Mouse (Mus musculus) forebrain, embryonic 12.5 days (tissue): ENCODE results near the gene 1700019D03Rik. TPM values are rescaled to one million over a fixed set of nuclear protein-coding genes. Genes with fewer than 3 reads are reported as not detected.

Experiments used
- ATAC-seq: fragments of 200-750 bp; cut with Nextera tagmentation; 2 replicates; pipeline ENCODE4 v1.8.0; 2017; ENCODE audit warnings: moderate TSS enrichment; ENCODE audit not compliant: low FRiP score
- H3K27ac ChIP-seq: fragments of 300-500 bp; sonication (generic); 2 replicates; pipeline ENCODE4 v1.5.1; 2016; ENCODE audit warnings: mild to moderate bottlenecking
- H3K27me3 ChIP-seq: fragments of 300-500 bp; sonication (generic); 2 replicates; pipeline ENCODE4 v1.6.1; 2016; ENCODE audit warnings: mild to moderate bottlenecking
- H3K36me3 ChIP-seq: fragments of 300-500 bp; sonication (generic); replicated peaks from 2 replicates; pipeline ENCODE4 v1.6.1; 2016; ENCODE audit warnings: mild to moderate bottlenecking
- H3K4me1 ChIP-seq: fragments of 300-500 bp; sonication (generic); 2 replicates; pipeline ENCODE4 v1.6.1; 2016
- H3K4me2 ChIP-seq: fragments of 300-500 bp; sonication (generic); 2 replicates; pipeline ENCODE4 v1.6.1; 2016; ENCODE audit warnings: mild to moderate bottlenecking, moderate library complexity
- H3K4me3 ChIP-seq: fragments of 300-500 bp; sonication (generic); replicated peaks from 2 replicates; pipeline ENCODE4 v1.5.1; 2016; ENCODE audit warnings: mild to moderate bottlenecking
- H3K9ac ChIP-seq: fragments of 300-500 bp; sonication (generic); 2 replicates; pipeline ENCODE4 v1.6.1; 2016; ENCODE audit warnings: mild to moderate bottlenecking
- H3K9me3 ChIP-seq: fragments of 300-500 bp; sonication (generic); 2 replicates; pipeline ENCODE4 v1.6.1; 2016
- WGBS: fragments of 180-500 bp; shearing (Covaris S2); methylation state at CpG from one replicate; pipeline ENCODE4 v1.1.7; 2016; 5-methylcytosine and 5-hydroxymethylcytosine counted together
- polyA plus RNA-seq: library from polyadenylated mRNA; unstranded; fragments of >200 nt; fragmentation: Nextera tagmentation; extraction: Ambion mirVana; gene quantifications from 2 replicates; pipeline ENCODE4 v1.2.1, GENCODE M21; 2016

Gene 1700019D03Rik
- polyA plus RNA-seq, 1 experiment from 2014 or later = 1.8 TPM

- Histone ChIP-seq H3K9me3 (no peaks in the 10 kb centered on the region), H3K4me3 (no peak overlapping the region), H3K27me3 (no peaks in the 10 kb centered on the region), H3K36me3 (no peaks in the 10 kb centered on the region), H3K9ac (no peak overlapping the region), H3K4me2 (no peak overlapping the region), H3K27ac (no peak overlapping the region), H3K4me1 (0 out of 2 replicates have a peak, but pooled peaks cover 5% of the 10 kb centered on the region)
- whole genome bisulfite sequencing = 46% methylated on average over 5 of the region's 5 CpGs
- no peak for ATAC-seq
These were observed 4.4 kb downstream of the 1700019D03Rik start for GRCm38 (mm10) chr1:53015606-53016005.

GRCm38 (mm10) chr1:53014716-53015115, 5.3 kb downstream of the 1700019D03Rik start:
- H3K9ac ChIP-seq = no peak overlapping the region
- no peak overlapping the region for H3K27ac ChIP-seq
- no peak for ATAC-seq
- no peaks in the 10 kb centered on the region for H3K36me3 ChIP-seq
- no peak overlapping the region for H3K4me2 ChIP-seq
- H3K4me3 ChIP-seq = no peak overlapping the region
- H3K27me3 ChIP-seq = no peaks in the 10 kb centered on the region
- WGBS = 91% methylated on average over 6 of the region's 6 CpGs
- no peaks in the 10 kb centered on the region for H3K9me3 ChIP-seq
- H3K4me1 ChIP-seq = 0 out of 2 replicates have a peak, but pooled peaks cover 5% of the 10 kb centered on the region

GRCm38 (mm10) chr1:52986692-52987091, 33.3 kb downstream of the 1700019D03Rik start:
- Histone ChIP-seq H3K27me3 (no peaks in the 10 kb centered on the region), H3K4me1 (no peaks in the 10 kb centered on the region), H3K4me3 (no peak overlapping the region), H3K9me3 (no peaks in the 10 kb centered on the region), H3K9ac (no peak overlapping the region), H3K27ac (no peak overlapping the region), H3K36me3 (no peaks in the 10 kb centered on the region), H3K4me2 (no peak overlapping the region)
- WGBS = 85% methylated on average over 5 of the region's 5 CpGs
- ATAC-seq = no peak

GRCm38 (mm10) chr1:52973198-52973597, 46.8 kb downstream of the 1700019D03Rik start:
- Histone ChIP-seq H3K9me3 (no peaks in the 10 kb centered on the region), H3K4me1 (0 out of 2 replicates have a peak, but pooled peaks cover 3% of the 10 kb centered on the region), H3K36me3 (no peaks in the 10 kb centered on the region), H3K9ac (no peak overlapping the region), H3K4me2 (no peak overlapping the region), H3K4me3 (no peak overlapping the region), H3K27me3 (no peaks in the 10 kb centered on the region), H3K27ac (no peak overlapping the region)
- ATAC-seq = no peak
- WGBS = 81% methylated on average over 5 of the region's 5 CpGs

GRCm38 (mm10) chr1:52971881-52972503, 48.0 kb downstream of the 1700019D03Rik start:
- H3K27ac ChIP-seq = no peak overlapping the region

GRCm38 (mm10) chr1:52964581-52964980, 55.4 kb downstream of the 1700019D03Rik start:
- WGBS = 77% methylated on average over 8 of the region's 8 CpGs
- ATAC-seq = no peak
- H3K4me1 ChIP-seq = no peaks in the 10 kb centered on the region
- no peaks in the 10 kb centered on the region for H3K36me3 ChIP-seq
- H3K4me2 ChIP-seq = no peak overlapping the region
- no peak overlapping the region for H3K9ac ChIP-seq
- no peaks in the 10 kb centered on the region for H3K27me3 ChIP-seq
- no peaks in the 10 kb centered on the region for H3K9me3 ChIP-seq
- no peak overlapping the region for H3K27ac ChIP-seq
- no peak overlapping the region for H3K4me3 ChIP-seq

More at GRCm38 (mm10) chr1:52971881-52972503, 48.0 kb downstream of the 1700019D03Rik start:
- Histone ChIP-seq H3K4me2 (no peak overlapping the region), H3K4me1 (0 out of 2 replicates have a peak, but pooled peaks cover 3% of the 10 kb centered on the region), H3K4me3 (no peak overlapping the region), H3K27me3 (no peaks in the 10 kb centered on the region), H3K9me3 (no peaks in the 10 kb centered on the region), H3K36me3 (no peaks in the 10 kb centered on the region), H3K9ac (no peak overlapping the region)
- 77% methylated on average over 2 of the region's 2 CpGs for WGBS
- 0 out of 2 replicates have a peak, but pooled peaks have one; percentile 60 for ATAC-seq

- H3K27me3 ChIP-seq = no peaks in the 10 kb centered on the region
- H3K4me3 ChIP-seq = no peak overlapping the region
- 74% methylated on average over 2 of the region's 2 CpGs for WGBS
- no peak overlapping the region for H3K9ac ChIP-seq
- no peaks in the 10 kb centered on the region for H3K9me3 ChIP-seq
- H3K4me1 ChIP-seq = no peaks in the 10 kb centered on the region
- H3K36me3 ChIP-seq = no peaks in the 10 kb centered on the region
- H3K27ac ChIP-seq = no peak overlapping the region
- ATAC-seq = no peak
- H3K4me2 ChIP-seq = no peak overlapping the region
These were observed 56.9 kb downstream of the 1700019D03Rik start for GRCm38 (mm10) chr1:52963097-52963496.

GRCm38 (mm10) chr1:52960191-52960590, 59.8 kb downstream of the 1700019D03Rik start:
- H3K4me2 ChIP-seq = no peak overlapping the region
- 83% methylated on average over 6 of the region's 6 CpGs for WGBS
- no peaks in the 10 kb centered on the region for H3K27me3 ChIP-seq
- no peak overlapping the region for H3K4me3 ChIP-seq
- H3K36me3 ChIP-seq = no peaks in the 10 kb centered on the region
- H3K27ac ChIP-seq = no peak overlapping the region
- no peaks in the 10 kb centered on the region for H3K9me3 ChIP-seq
- H3K4me1 ChIP-seq = no peaks in the 10 kb centered on the region
- ATAC-seq = no peak
- H3K9ac ChIP-seq = no peak overlapping the region

GRCm38 (mm10) chr1:52956746-52957145, 63.2 kb downstream of the 1700019D03Rik start:
- no peak overlapping the region for H3K4me3 ChIP-seq
- WGBS = 65% methylated on average over 4 of the region's 4 CpGs
- no peak overlapping the region for H3K4me2 ChIP-seq
- no peak overlapping the region for H3K27ac ChIP-seq
- no peak overlapping the region for H3K9ac ChIP-seq
- peaks cover 20% of the 10 kb centered on the region for H3K4me1 ChIP-seq
- no peak for ATAC-seq
- H3K36me3 ChIP-seq = no peaks in the 10 kb centered on the region
- peaks cover 6% of the 10 kb centered on the region; the same call in 1 of the 2 replicates for H3K27me3 ChIP-seq
- H3K9me3 ChIP-seq = no peaks in the 10 kb centered on the region

- no peak overlapping the region for H3K27ac ChIP-seq
- ATAC-seq = no peak
- 44% methylated on average over 6 of the region's 6 CpGs for WGBS
- H3K36me3 ChIP-seq = no peaks in the 10 kb centered on the region
- no peak overlapping the region for H3K9ac ChIP-seq
- H3K27me3 ChIP-seq = peaks cover 6% of the 10 kb centered on the region; the same call in 1 of the 2 replicates
- H3K4me3 ChIP-seq = no peak overlapping the region
- H3K4me2 ChIP-seq = no peak overlapping the region
- no peaks in the 10 kb centered on the region for H3K9me3 ChIP-seq
- H3K4me1 ChIP-seq = peaks cover 20% of the 10 kb centered on the region
These were observed 64.9 kb downstream of the 1700019D03Rik start for GRCm38 (mm10) chr1:52955102-52955501.

GRCm38 (mm10) chr1:52954456-52954855, 65.5 kb downstream of the 1700019D03Rik start:
- no peaks in the 10 kb centered on the region for H3K36me3 ChIP-seq
- WGBS = 91% methylated on average over 2 of the region's 2 CpGs
- H3K4me3 ChIP-seq = no peak overlapping the region
- ATAC-seq = no peak
- no peak overlapping the region for H3K27ac ChIP-seq
- peaks cover 20% of the 10 kb centered on the region for H3K4me1 ChIP-seq
- no peak overlapping the region for H3K4me2 ChIP-seq
- H3K9ac ChIP-seq = no peak overlapping the region
- H3K27me3 ChIP-seq = peaks cover 6% of the 10 kb centered on the region; the same call in 1 of the 2 replicates
- H3K9me3 ChIP-seq = no peaks in the 10 kb centered on the region

GRCm38 (mm10) chr1:52953548-52953947, 66.4 kb downstream of the 1700019D03Rik start:
- H3K27ac ChIP-seq = no peak overlapping the region
- H3K4me1 ChIP-seq = peaks cover 20% of the 10 kb centered on the region
- WGBS = 6% methylated on average over 4 of the region's 4 CpGs
- ATAC-seq = no peak
- no peak overlapping the region for H3K4me3 ChIP-seq
- peaks cover 6% of the 10 kb centered on the region; the same call in 1 of the 2 replicates for H3K27me3 ChIP-seq
- H3K4me2 ChIP-seq = peak overlapping the region; percentile 98
- H3K9me3 ChIP-seq = no peaks in the 10 kb centered on the region
- no peaks in the 10 kb centered on the region for H3K36me3 ChIP-seq
- no peak overlapping the region for H3K9ac ChIP-seq
